In genomic region chr4:115058317-115058761, GRCm38 (mm10) we compare ENCODE assay signal across 9 mouse cellular contexts. TPM values are rescaled to one million over a fixed set of nuclear protein-coding genes. Genes with fewer than 3 reads are reported as not detected.
DNase-seq lines count a peak whose midpoint lies in the region; ATAC-seq and TF ChIP-seq lines count a peak whose summit lies in the region.
"Had no signal": no experiment of that assay in that cellular context is flagged by ENCODE, and none has a peak within 500 bp of the region (broad histone marks: within the 10 kb centered on the region; RNA-seq: fewer than 3 reads in every experiment).

No protein-coding gene starts in this region.

- 0% methylated on average over 20 of the region's 20 CpGs for WGBS in forebrain, embryonic 14.5 days
- 1% methylated on average over 20 of the region's 20 CpGs for WGBS in intestine, embryonic 15.5 days
- WGBS in lung, postnatal 0 days, result 3% methylated on average over 20 of the region's 20 CpGs

- peak overlapping the region; percentile 22 for H3K4me3 ChIP-seq in forebrain, embryonic 14.5 days (ENCODE audit: low read depth, low read length)
- H3K4me3 ChIP-seq in intestine, embryonic 15.5 days (replicated peaks), result peak overlapping the region; percentile 38
- H3K4me3 ChIP-seq in lung, postnatal 0 days (ENCODE audit: low read depth, low read length), result peak overlapping the region; percentile 58

- peaks cover 5% of the 10 kb centered on the region; the same call in 1 of the 2 replicates for H3K4me1 ChIP-seq in forebrain, embryonic 14.5 days (ENCODE audit: control insufficient read depth, insufficient read depth, low read length)
- peaks cover 21% of the 10 kb centered on the region for H3K4me1 ChIP-seq in intestine, embryonic 15.5 days (replicated peaks)
- H3K4me1 ChIP-seq in lung, postnatal 0 days (ENCODE audit: insufficient read depth, low read depth, low read length), result peaks cover 6% of the 10 kb centered on the region; the same call in 1 of the 2 replicates

- H3K27ac ChIP-seq in forebrain, embryonic 14.5 days (ENCODE audit: low read depth, low read length), result no peak overlapping the region
- no peak overlapping the region for H3K27ac ChIP-seq in intestine, embryonic 15.5 days
- peak overlapping the region; percentile 89 for H3K27ac ChIP-seq in lung, postnatal 0 days (ENCODE audit: low read length)

- TF ChIP-seq EP300 in lung, postnatal 0 days (IDR thresholded peaks at IDR 0.05), result no peak

- no peaks in the 10 kb centered on the region for H3K9me3 ChIP-seq in forebrain, embryonic 14.5 days (replicated peaks; ENCODE audit: control insufficient read depth, low read length)
- H3K9me3 ChIP-seq in intestine, embryonic 15.5 days, result no peaks in the 10 kb centered on the region
- H3K9me3 ChIP-seq in lung, postnatal 0 days (ENCODE audit: low read length), result no peaks in the 10 kb centered on the region

- TF ChIP-seq CTCF in lung, postnatal 0 days (IDR thresholded peaks at IDR 0.05), result no peak

- ATAC-seq in forebrain, embryonic 14.5 days, result no peak
- no peak for ATAC-seq in intestine, embryonic 15.5 days
- no peak for ATAC-seq in lung, postnatal 0 days

- H3K27me3 ChIP-seq in forebrain, embryonic 14.5 days (replicated peaks; ENCODE audit: control insufficient read depth, insufficient read depth, low read length), result peaks cover 87% of the 10 kb centered on the region
- H3K27me3 ChIP-seq in intestine, embryonic 15.5 days (replicated peaks), result peaks cover 88% of the 10 kb centered on the region
- peaks cover 33% of the 10 kb centered on the region for H3K27me3 ChIP-seq in lung, postnatal 0 days (replicated peaks; ENCODE audit: insufficient read depth, low read length)
- H3K27me3 ChIP-seq in splenic B cell, adult 2 months (ENCODE audit: control insufficient read depth, insufficient read depth, low read length, poor library complexity, severe bottlenecking), result no peaks in the 10 kb centered on the region; the same call in none of the 2 replicates

- H3K36me3 ChIP-seq in forebrain, embryonic 14.5 days (ENCODE audit: control insufficient read depth, insufficient read depth, low read length), result no peaks in the 10 kb centered on the region
- no peaks in the 10 kb centered on the region for H3K36me3 ChIP-seq in intestine, embryonic 15.5 days
- no peaks in the 10 kb centered on the region for H3K36me3 ChIP-seq in lung, postnatal 0 days (ENCODE audit: insufficient read depth, low read length)
- no peaks in the 10 kb centered on the region for H3K36me3 ChIP-seq in splenic B cell, adult 2 months (ENCODE audit: control insufficient read depth, insufficient read depth, low read length, poor library complexity, severe bottlenecking)

- H3K9ac ChIP-seq in forebrain, embryonic 14.5 days (ENCODE audit: low read length), result no peak overlapping the region
- no peak overlapping the region for H3K9ac ChIP-seq in intestine, embryonic 15.5 days
- peak overlapping the region; percentile 59 for H3K9ac ChIP-seq in lung, postnatal 0 days (replicated peaks; ENCODE audit: low read depth)

- DNase-seq in embryo, embryonic 10.5 days (ENCODE audit: low spot score), result peak; percentile 60
- no peak for DNase-seq in embryo, embryonic 10 days (ENCODE audit: low spot score)
- peak; percentile 52 for DNase-seq in forebrain, embryonic 14.5 days (ENCODE audit: low spot score)
- peak; percentile 41 for DNase-seq in lung, postnatal 0 days (ENCODE audit: low spot score)
- DNase-seq in splenic B cell, adult 2 months (ENCODE audit: low read depth, low spot score), result peak; percentile 34
- no peak for DNase-seq in right cerebral cortex, postnatal 25 days
- DNase-seq in thymus, adult 18-20 months, result no peak

- no peak overlapping the region for H3K4me2 ChIP-seq in forebrain, embryonic 14.5 days (ENCODE audit: low read length)
- peak overlapping the region; percentile 70; the same call in 1 of the 2 replicates for H3K4me2 ChIP-seq in intestine, embryonic 15.5 days (replicated peaks)
- H3K4me2 ChIP-seq in lung, postnatal 0 days (replicated peaks; ENCODE audit: low read depth, low read length), result peak overlapping the region; percentile 77

RNA-seq across cellular contexts. Expression of gene Tal1, which starts 2.1 kb away (rescaled TPM):
- 1.0 and 1.1 TPM in 2 replicates for polyA plus RNA-seq in forebrain, embryonic 14.5 days (2014; fragmentation: Nextera tagmentation; extraction: Ambion mirVana)
- 0.78 and 0.98 TPM in 2 replicates for polyA plus RNA-seq in intestine, embryonic 15.5 days (2015; fragmentation: Nextera tagmentation; extraction: Ambion mirVana)
- polyA plus RNA-seq in lung, postnatal 0 days (2015; fragmentation: Nextera tagmentation; extraction: Ambion mirVana), result 1.9 and 2.5 TPM in 2 replicates

RNA-seq across cellular contexts. Expression of gene Pdzk1ip1, which starts 30.2 kb away (rescaled TPM):
- 0.65 and 0.70 TPM in 2 replicates for polyA plus RNA-seq in forebrain, embryonic 14.5 days (2014; fragmentation: Nextera tagmentation; extraction: Ambion mirVana)
- 133 and 159 TPM in 2 replicates for polyA plus RNA-seq in intestine, embryonic 15.5 days (2015; fragmentation: Nextera tagmentation; extraction: Ambion mirVana)
- polyA plus RNA-seq in lung, postnatal 0 days (2015; fragmentation: Nextera tagmentation; extraction: Ambion mirVana), result 99.9 and 117 TPM in 2 replicates
- polyA plus RNA-seq: C2C12 had no signal

RNA-seq across cellular contexts. Expression of gene Stil, which starts 58.4 kb away (rescaled TPM):
- polyA plus RNA-seq in forebrain, embryonic 14.5 days (2014; fragmentation: Nextera tagmentation; extraction: Ambion mirVana), result 8.2 and 8.8 TPM in 2 replicates
- 8.9 and 9.8 TPM in 2 replicates for polyA plus RNA-seq in intestine, embryonic 15.5 days (2015; fragmentation: Nextera tagmentation; extraction: Ambion mirVana)
- polyA plus RNA-seq in lung, postnatal 0 days (2015; fragmentation: Nextera tagmentation; extraction: Ambion mirVana), result 0.61 and 1.0 TPM in 2 replicates

Comparison
In these comparisons a context has a peak if more than half of its experiments do, and no peak if none do; other contexts are left out.
1. DNase-seq: peak in embryo, embryonic 10.5 days (single experiment), forebrain, embryonic 14.5 days (single experiment), lung, postnatal 0 days (single experiment) and splenic B cell, adult 2 months (single experiment); none in embryo, embryonic 10 days (single experiment), right cerebral cortex, postnatal 25 days (single experiment) and thymus, adult 18-20 months (0 of 2).
2. RNA of gene Pdzk1ip1, which starts 30.2 kb away (polyA plus RNA-seq): 133 to 159 TPM in intestine, embryonic 15.5 days and 99.9 to 117 TPM in lung, postnatal 0 days; 0.65 to 0.70 TPM in forebrain, embryonic 14.5 days; every median in the first group is over 10 times any median in the second.
3. Peak in every context shown above with its lines, with median percentiles within 50 percentile points of each other: H3K4me3 ChIP-seq.